13 mouse cellular contexts compared by ENCODE assay signal in genomic region chr17:55477361-55477760, GRCm38 (mm10). TPM values are rescaled to one million over a fixed set of nuclear protein-coding genes. Genes with fewer than 3 reads are reported as not detected.
DNase-seq lines count a peak whose midpoint lies in the region; ATAC-seq and TF ChIP-seq lines count a peak whose summit lies in the region.
"Had no signal": no experiment of that assay in that cellular context is flagged by ENCODE, and none has a peak within 500 bp of the region (broad histone marks: within the 10 kb centered on the region; RNA-seq: fewer than 3 reads in every experiment).

No protein-coding gene starts in this region.

- TF ChIP-seq POLR2A in CH12.LX (IDR thresholded peaks at IDR 0.05; ENCODE audit: low read depth, low read length): no peak

- in situ Hi-C loops in CH12.LX (cut with MboI; ENCODE audit: low pct_ligation_motif_present, low pct_unique_long_range_greater_than_20kb, low sequenced_read_pairs): no loop called here

- no peak overlapping the region for H3K4me2 ChIP-seq in forebrain, embryonic 11.5 days (ENCODE audit: low read depth, low read length, severe bottlenecking)
- H3K4me2 ChIP-seq in CH12.LX (ENCODE audit: insufficient read depth, low read depth, poor library complexity, severe bottlenecking): no peak overlapping the region
- no peak overlapping the region for H3K4me2 ChIP-seq in embryonic facial prominence, embryonic 14.5 days (ENCODE audit: low read depth, low read length)
- no peak overlapping the region for H3K4me2 ChIP-seq in midbrain, embryonic 14.5 days (ENCODE audit: low read length)

- intact Hi-C loops in left cerebral cortex, postnatal 36 days (cut with DNase I): loop anchor here (10.0 kb wide), 2 partner anchors 813 to 1123 kb away; no protein-coding TSS in a partner anchor

- no peak overlapping the region for H3K9ac ChIP-seq in forebrain, embryonic 11.5 days (ENCODE audit: low read length)
- no peak overlapping the region for H3K9ac ChIP-seq in CH12.LX (ENCODE audit: insufficient read depth, low read depth)
- H3K9ac ChIP-seq in embryonic facial prominence, embryonic 14.5 days (ENCODE audit: low read depth, low read length): no peak overlapping the region
- H3K9ac ChIP-seq in midbrain, embryonic 14.5 days (replicated peaks; ENCODE audit: low read length): no peak overlapping the region

- peak; percentile 46 for ATAC-seq in forebrain, embryonic 11.5 days (replicated peaks; ENCODE audit: low FRiP score)
- ATAC-seq in embryonic facial prominence, embryonic 14.5 days (ENCODE audit: low read depth): no peak
- ATAC-seq in midbrain, embryonic 14.5 days (ENCODE audit: low FRiP score, low TSS enrichment): peak; percentile 59; the same call in 1 of the 2 replicates
- ATAC-seq: intestine, embryonic 16.5 days had no signal

- no peak for DNase-seq in forebrain, embryonic 11.5 days (ENCODE audit: low spot score)
- no peak for DNase-seq in forebrain, embryonic 10.5 days (ENCODE audit: extremely low spot score, low spot score)
- no peak for DNase-seq in CH12.LX (ENCODE audit: extremely low read depth)
- peak; percentile 51 for DNase-seq in embryonic facial prominence, embryonic 14.5 days (ENCODE audit: low spot score)
- DNase-seq in midbrain, embryonic 14.5 days: peak; percentile 64
- no peak for DNase-seq in adrenal gland, adult 8-10 months
- DNase-seq in left cerebral cortex, postnatal 36 days (ENCODE audit: low spot score in 2 of 2): no peak
- DNase-seq in lung, postnatal 4 days: no peak
- DNase-seq: lung, postnatal 36 days had no signal

- no peaks in the 10 kb centered on the region; the same call in 1 of the 2 replicates for H3K9me3 ChIP-seq in forebrain, embryonic 11.5 days (ENCODE audit: control insufficient read depth, low read length)
- H3K9me3 ChIP-seq in forebrain, embryonic 10.5 days: no peaks in the 10 kb centered on the region
- peaks cover 5% of the 10 kb centered on the region for H3K9me3 ChIP-seq in CH12.LX (replicated peaks; ENCODE audit: low read length)
- no peaks in the 10 kb centered on the region for H3K9me3 ChIP-seq in embryonic facial prominence, embryonic 14.5 days (ENCODE audit: control insufficient read depth, low read length)
- no peaks in the 10 kb centered on the region for H3K9me3 ChIP-seq in midbrain, embryonic 14.5 days (ENCODE audit: control insufficient read depth, low read length)

- no peak overlapping the region for H3K4me3 ChIP-seq in forebrain, embryonic 11.5 days (ENCODE audit: low read depth, low read length)
- no peak overlapping the region for H3K4me3 ChIP-seq in forebrain, embryonic 10.5 days
- H3K4me3 ChIP-seq in CH12.LX (replicated peaks in 1 of 3; ENCODE audit: low read depth in 2 of 3, low read length in 2 of 3, poor library complexity in 1 of 3): no peak overlapping the region
- H3K4me3 ChIP-seq in embryonic facial prominence, embryonic 14.5 days (ENCODE audit: low read depth, low read length): no peak overlapping the region
- H3K4me3 ChIP-seq in midbrain, embryonic 14.5 days (replicated peaks; ENCODE audit: low read depth, low read length): no peak overlapping the region

- no peak overlapping the region for H3K27ac ChIP-seq in forebrain, embryonic 11.5 days (ENCODE audit: low read depth, low read length)
- no peak overlapping the region for H3K27ac ChIP-seq in forebrain, embryonic 10.5 days
- no peak overlapping the region for H3K27ac ChIP-seq in CH12.LX (ENCODE audit: insufficient read depth, low read depth)
- H3K27ac ChIP-seq in embryonic facial prominence, embryonic 14.5 days (replicated peaks; ENCODE audit: low read depth, low read length): no peak overlapping the region
- no peak overlapping the region for H3K27ac ChIP-seq in midbrain, embryonic 14.5 days (replicated peaks; ENCODE audit: low read depth, low read length)

- dilution Hi-C loops in CH12.LX (cut with MboI; ENCODE audit: extremely low pct_ligation_motif_present, extremely low pct_unique_long_range_greater_than_20kb, low sequenced_read_pairs): no loop called here

- H3K79me2 ChIP-seq in CH12.LX (replicated peaks; ENCODE audit: control insufficient read depth, extremely low read depth, insufficient read depth, poor library complexity, severe bottlenecking): no peaks in the 10 kb centered on the region

- TF ChIP-seq EP300 in CH12.LX (IDR thresholded peaks at IDR 0.05; ENCODE audit: low read length): no peak

- H3K27me3 ChIP-seq in forebrain, embryonic 11.5 days (ENCODE audit: control insufficient read depth, insufficient read depth, low read length): no peaks in the 10 kb centered on the region
- no peaks in the 10 kb centered on the region for H3K27me3 ChIP-seq in forebrain, embryonic 10.5 days (ENCODE audit: poor library complexity, severe bottlenecking)
- no peaks in the 10 kb centered on the region for H3K27me3 ChIP-seq in CH12.LX (replicated peaks)
- H3K27me3 ChIP-seq in embryonic facial prominence, embryonic 14.5 days (replicated peaks; ENCODE audit: control insufficient read depth, insufficient read depth, low read length): no peaks in the 10 kb centered on the region
- no peaks in the 10 kb centered on the region for H3K27me3 ChIP-seq in midbrain, embryonic 14.5 days (ENCODE audit: control insufficient read depth, insufficient read depth, low read length)

- peak; percentile 11 to 80; a peak in 3 of 4 replicates for TF ChIP-seq CTCF in CH12.LX (conservative IDR thresholded peaks at IDR 0.05 in 1 of 2, IDR thresholded peaks at IDR 0.05 in 1 of 2; ENCODE audit: low read depth in 2 of 2, low read length in 2 of 2)

- peak; percentile 92 for TF ChIP-seq RAD21 in CH12.LX (IDR thresholded peaks at IDR 0.05; ENCODE audit: low read depth, low read length)

- H3K4me1 ChIP-seq in forebrain, embryonic 11.5 days (replicated peaks; ENCODE audit: control insufficient read depth, insufficient read depth, low read length): no peaks in the 10 kb centered on the region
- H3K4me1 ChIP-seq in forebrain, embryonic 10.5 days: no peaks in the 10 kb centered on the region
- H3K4me1 ChIP-seq in CH12.LX (ENCODE audit: control insufficient read depth in 1 of 2, insufficient read depth in 2 of 2): peaks cover 0 to 3% of the 10 kb centered on the region in 2 experiments; a peak in 1 of 4 replicates
- H3K4me1 ChIP-seq in embryonic facial prominence, embryonic 14.5 days (ENCODE audit: control insufficient read depth, insufficient read depth, low read length): no peaks in the 10 kb centered on the region
- H3K4me1 ChIP-seq in midbrain, embryonic 14.5 days (ENCODE audit: control insufficient read depth, insufficient read depth, low read length): no peaks in the 10 kb centered on the region

- H3K36me3 ChIP-seq in forebrain, embryonic 11.5 days (ENCODE audit: control insufficient read depth, insufficient read depth, low read length): no peaks in the 10 kb centered on the region
- H3K36me3 ChIP-seq in forebrain, embryonic 10.5 days (replicated peaks): peaks cover 9% of the 10 kb centered on the region
- no peaks in the 10 kb centered on the region for H3K36me3 ChIP-seq in CH12.LX (replicated peaks in 1 of 2; ENCODE audit: control insufficient read depth in 1 of 2, insufficient read depth in 1 of 2, low read length in 1 of 2)
- no peaks in the 10 kb centered on the region for H3K36me3 ChIP-seq in embryonic facial prominence, embryonic 14.5 days (ENCODE audit: control insufficient read depth, insufficient read depth, low read length)
- peaks cover 5% of the 10 kb centered on the region for H3K36me3 ChIP-seq in midbrain, embryonic 14.5 days (ENCODE audit: control insufficient read depth, insufficient read depth, low read length)

TF ChIP-seq in CH12.LX, 34 proteins besides CTCF, POLR2A, EP300 and RAD21:
- TF ChIP-seq USF1 (IDR thresholded peaks at IDR 0.05; ENCODE audit: low read depth, low read length): no peak
- 0 out of 2 replicates have a peak, but pooled peaks have one; percentile 27 for TF ChIP-seq NELFE (IDR thresholded peaks at IDR 0.05; ENCODE audit: low read depth, low read length)
- TF ChIP-seq CHD1 (IDR thresholded peaks at IDR 0.05; ENCODE audit: low read depth, low read length): no peak
- TF ChIP-seq SMC3 (IDR thresholded peaks at IDR 0.05; ENCODE audit: low read depth, low read length): peak; percentile 74
- TF ChIP-seq ZC3H11A (IDR thresholded peaks at IDR 0.05; ENCODE audit: low read depth, low read length): peak; percentile 57

RNA-seq across cellular contexts. Expression of gene St6gal2, which starts 32.2 kb away (rescaled TPM):
- polyA plus RNA-seq in forebrain, embryonic 11.5 days (2014; fragmentation: Nextera tagmentation; extraction: Ambion mirVana): 13.4 and 14.8 TPM in 2 replicates
- 5.8 and 7.6 TPM in 2 replicates for polyA plus RNA-seq in forebrain, embryonic 10.5 days (2016; fragmentation: Nextera tagmentation; extraction: Ambion mirVana)
- total RNA-seq in CH12.LX (2012; rRNA removed) (not detected in 2 replicates), CH12.LX (2014; rRNA removed) (not detected in 2 replicates)
- not detected in 2 replicates for polyA plus RNA-seq in CH12.LX (2012; ENCODE audit: insufficient read length, low read depth)
- 3.5 and 4.4 TPM in 2 replicates for polyA plus RNA-seq in embryonic facial prominence, embryonic 14.5 days (2014; fragmentation: Nextera tagmentation; extraction: Ambion mirVana)
- 49.1 and 50.7 TPM in 2 replicates for polyA plus RNA-seq in midbrain, embryonic 14.5 days (2014; fragmentation: Nextera tagmentation; extraction: Ambion mirVana)
- under 1 TPM in 1 of 4 experiments, not detected in 3; 0.06 TPM for total RNA-seq in adrenal gland, adult 8-10 months (2022)
- total RNA-seq in left cerebral cortex, postnatal 36 days (2021): 10 to 100 TPM; 45.5 to 49.2 TPM
- total RNA-seq: common myeloid progenitor, adult 5-6 weeks; granulocyte monocyte progenitor cell, adult 5-6 weeks had no signal
- polyA plus RNA-seq: C2C12 had no signal

Comparison
In these comparisons a context has a peak if more than half of its experiments do, and no peak if none do; other contexts are left out.
1. DNase-seq: peak in embryonic facial prominence, embryonic 14.5 days (single experiment) and midbrain, embryonic 14.5 days (single experiment); none in forebrain, embryonic 11.5 days (single experiment), forebrain, embryonic 10.5 days (single experiment), CH12.LX (single experiment), adrenal gland, adult 8-10 months (single experiment), left cerebral cortex, postnatal 36 days (0 of 2) and lung, postnatal 4 days (0 of 2).